Mouse (Mus musculus) erythroblast, embryonic 14.5 days (primary cell): ENCODE measurements around the gene Vwa2.

ENCODE experiments used
- GATA1 ChIP-seq: IDR thresholded peaks from 2 replicates; pipeline ENCODE4 v1.6.1; 2012; ENCODE audit warnings: low read length, inconsistent platforms, mixed read lengths
- TAL1 ChIP-seq: IDR thresholded peaks from 3 replicates; pipeline ENCODE4 v1.6.1; 2012; ENCODE audit warnings: low read length, inconsistent platforms, mixed read lengths

GRCm38 (mm10) chr19:56937911-56938310, 63.9 kb downstream of the Vwa2 start:
- TF ChIP-seq TAL1 (no peak), GATA1 (no peak)
